Mouse (Mus musculus): ENCODE measurements at regions not wholly inside any gene's neighbourhood (a gene's known extent, or its start where the extent isn't known, plus 50 kb on each side); places are given as distances from the start of the nearest gene placed in this dataset.

- peak; percentile 29; the same call in 1 of the 2 replicates for TF ChIP-seq CTCF (conservative IDR thresholded peaks at IDR 0.05; ENCODE audit: insufficient read depth, insufficient read length, low read depth, low read length)
- no peak for TF ChIP-seq POLR2A (IDR thresholded peaks at IDR 0.05; ENCODE audit: low read depth, low read length)
Observed at GRCm38 (mm10) chr13:60069196-60069595, 108.0 kb downstream of the Gas1 start.
